Mouse (Mus musculus): ENCODE data around the gene Nup93. TPM values are rescaled to one million over a fixed set of nuclear protein-coding genes. Genes with fewer than 3 reads are reported as not detected.

Gene Nup93
- total RNA-seq, 2 experiments from 2014 or later = 8.7 to 9.7 TPM

GRCm38 (mm10) chr8:94346264-94346663 is 131.9 kb downstream of the Nup93 start:
- intact Hi-C loops (cut with DNase I) = no loop called here
- DNase-seq = no peak

GRCm38 (mm10) chr8:94348425-94348824 is 134.1 kb downstream of the Nup93 start:
- no peak for DNase-seq
- intact Hi-C loops (cut with DNase I) = no loop called here

- no peak for DNase-seq
- intact Hi-C loops (cut with DNase I) = no loop called here
Observed at GRCm38 (mm10) chr8:94354069-94354531, 139.7 kb downstream of the Nup93 start.

GRCm38 (mm10) chr8:94354571-94354970 is 140.2 kb downstream of the Nup93 start:
- no peak for DNase-seq
- intact Hi-C loops (cut with DNase I) = no loop called here

- no peak for DNase-seq
- intact Hi-C loops (cut with DNase I) = no loop called here
Observed at GRCm38 (mm10) chr8:94357220-94357619, 142.9 kb downstream of the Nup93 start.

GRCm38 (mm10) chr8:94358541-94358940 is 144.2 kb downstream of the Nup93 start:
- DNase-seq = peak; percentile 37 to 65
- intact Hi-C loops (cut with DNase I) = no loop called here

- intact Hi-C loops (cut with DNase I) = no loop called here
- DNase-seq = no peak
Observed at GRCm38 (mm10) chr8:94361774-94362431, 147.5 kb downstream of the Nup93 start.

GRCm38 (mm10) chr8:94362607-94363239 is 148.4 kb downstream of the Nup93 start:
- DNase-seq = peak in 1 of 2 experiments; percentile 30
- intact Hi-C loops (cut with DNase I) = no loop called here

GRCm38 (mm10) chr8:94363288-94363688 is 148.9 kb downstream of the Nup93 start:
- intact Hi-C loops (cut with DNase I) = no loop called here

GRCm38 (mm10) chr8:94363906-94364305 is 149.5 kb downstream of the Nup93 start:
- peak; percentile 41 to 51 for DNase-seq
- intact Hi-C loops (cut with DNase I) = no loop called here

More at GRCm38 (mm10) chr8:94363288-94363688, 148.9 kb downstream of the Nup93 start:
- peak; percentile 71 to 78 for DNase-seq

GRCm38 (mm10) chr8:94364686-94365312 is 150.4 kb downstream of the Nup93 start:
- no peak for DNase-seq
- intact Hi-C loops (cut with DNase I) = no loop called here

- no peak for DNase-seq
- intact Hi-C loops (cut with DNase I) = no loop called here
Observed at GRCm38 (mm10) chr8:94365410-94365981, 151.1 kb downstream of the Nup93 start.

Small RNAs within 50 kb of the gene (microRNA-seq; reads per million reads assigned to microRNA genes)
- gene Mir138-2 = 25.2 to 101 reads per million in 2 experiments

Other genes starting within 250 kb of the Nup93 start
- 10 to 100 TPM; 85.5 to 94.4 TPM for gene Amfr, start 201.7 kb upstream of the Nup93 start, total RNA-seq (2021)
- gene Nudt21, start 177.5 kb upstream of the Nup93 start, total RNA-seq (2021) = 10 to 100 TPM in 1 of 2 experiments, 1 to 10 TPM in 1; 8.7 to 11.9 TPM
- 10 to 100 TPM; 21.8 to 22.9 TPM for gene Ogfod1, start 177.4 kb upstream of the Nup93 start, total RNA-seq (2021)
- gene Bbs2, start 115.6 kb upstream of the Nup93 start, total RNA-seq (2021) = 1 to 10 TPM; 2.3 to 3.0 TPM
- gene Mt4, start 77.4 kb upstream of the Nup93 start, total RNA-seq (2021) = not detected
- 1 to 10 TPM; 2.2 to 7.5 TPM for gene Mt3, start 62.0 kb upstream of the Nup93 start, total RNA-seq (2021)
- 100 to 1,000 TPM in 1 of 2 experiments, 10 to 100 TPM in 1; 87.9 to 112 TPM for gene Mt2, start 41.9 kb upstream of the Nup93 start, total RNA-seq (2021)
- 100 to 1,000 TPM in 1 of 2 experiments, 10 to 100 TPM in 1; 99.6 to 103 TPM for gene Mt1, start 35.5 kb upstream of the Nup93 start, total RNA-seq (2021)
- not detected for gene Slc12a3, start 114.6 kb downstream of the Nup93 start, total RNA-seq (2021)
- gene Herpud1, start 171.9 kb downstream of the Nup93 start, total RNA-seq (2021) = 100 to 1,000 TPM in 1 of 2 experiments, 10 to 100 TPM in 1; 93.3 to 102 TPM
- under 1 TPM; 0.38 to 0.57 TPM for gene Nlrc5, start 219.8 kb downstream of the Nup93 start, total RNA-seq (2021)

Data from gastrocnemius, postnatal 36 days (tissue).